Mouse (Mus musculus) midbrain, embryonic 10.5 days (tissue): ENCODE results near the gene Fmnl1. TPM values are rescaled to one million over a fixed set of nuclear protein-coding genes. Genes with fewer than 3 reads are reported as not detected.
"Not testable (repeated sequence)": the region's sequence is repeated elsewhere in the genome, so short reads cannot be mapped to it uniquely, and the experiment has no call there.

Source experiments
- DNase-seq: peaks from one replicate; pipeline ENCODE4 v3.0.0-alpha.2; 2017; ENCODE audit warnings: low spot score
- H3K27ac ChIP-seq: fragments of 300-500 bp; sonication (generic); replicated peaks from 2 replicates; pipeline ENCODE4 v1.5.1; 2016; ENCODE audit warnings: mild to moderate bottlenecking
- H3K27me3 ChIP-seq: fragments of 300-500 bp; sonication (generic); 2 replicates; pipeline ENCODE4 v1.6.1; 2016; ENCODE audit warnings: low read depth, mild to moderate bottlenecking; ENCODE audit not compliant: poor library complexity, severe bottlenecking
- H3K36me3 ChIP-seq: fragments of 300-500 bp; sonication (generic); 2 replicates; pipeline ENCODE4 v1.6.1; 2016; ENCODE audit warnings: mild to moderate bottlenecking, moderate library complexity
- H3K4me1 ChIP-seq: fragments of 300-500 bp; sonication (generic); 2 replicates; pipeline ENCODE4 v1.6.1; 2016
- H3K4me3 ChIP-seq: fragments of 300-500 bp; sonication (generic); 2 replicates; pipeline ENCODE4 v1.5.1; 2016; ENCODE audit warnings: mild to moderate bottlenecking, moderate library complexity
- H3K9me3 ChIP-seq: fragments of 300-500 bp; sonication (generic); replicated peaks from 2 replicates; pipeline ENCODE4 v1.6.1; 2016; ENCODE audit warnings: mild to moderate bottlenecking
- WGBS: fragments of 180-500 bp; shearing (Covaris S2); methylation state at CpG from one replicate; pipeline ENCODE4 v1.1.7; 2016; 5-methylcytosine and 5-hydroxymethylcytosine counted together
- polyA plus RNA-seq: library from polyadenylated mRNA; unstranded; fragments of >200 nt; fragmentation: Nextera tagmentation; extraction: Ambion mirVana; gene quantifications from 2 replicates; pipeline ENCODE4 v1.2.1, GENCODE M21; 2016

Gene Fmnl1
- polyA plus RNA-seq, 1 experiment from 2014 or later = 1.1 TPM

DNA sequence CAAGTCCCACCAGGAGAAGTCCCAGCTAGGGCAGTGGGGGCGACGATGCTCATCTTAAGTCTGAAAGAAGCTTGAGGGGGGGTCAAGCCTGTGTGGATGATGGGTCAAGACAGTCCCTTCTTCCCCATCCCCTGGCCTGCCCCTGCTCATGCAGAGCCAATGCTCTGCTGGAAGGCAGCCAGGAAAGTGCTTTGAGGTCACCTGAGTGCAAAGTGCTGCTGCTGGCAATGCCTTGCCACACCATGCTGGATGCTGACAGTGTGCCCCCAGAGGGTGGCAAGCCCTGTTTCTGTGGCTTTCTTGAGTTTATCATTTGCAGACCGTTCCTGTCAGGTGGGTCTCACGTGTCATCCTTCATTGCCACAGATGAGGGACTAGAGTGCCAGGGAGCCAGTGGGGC is 49.1 kb downstream of the Fmnl1 start:
- H3K4me3 ChIP-seq = no peak overlapping the region

DNA sequence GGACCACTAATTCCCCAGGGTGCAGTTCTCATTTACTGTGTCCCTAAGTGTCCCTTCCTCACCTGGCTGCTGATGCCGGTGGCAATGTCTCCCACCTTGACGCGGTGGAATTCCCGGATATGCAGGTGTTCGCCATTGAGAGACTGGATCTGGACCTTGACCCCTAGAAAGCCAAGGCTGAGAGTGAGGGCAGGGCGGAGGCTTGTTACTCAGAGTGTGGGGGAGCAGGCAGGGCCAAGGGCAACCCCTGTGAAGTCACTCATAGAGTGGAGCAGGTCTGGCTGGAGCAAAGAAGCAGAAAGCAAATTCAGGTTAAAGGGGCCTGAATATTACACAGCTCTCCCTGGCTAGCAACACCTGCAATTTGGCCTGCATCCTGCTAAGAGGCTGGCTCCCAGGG is 50.5 kb downstream of the Fmnl1 start:
- Histone ChIP-seq H3K36me3 (peaks cover 69% of the 10 kb centered on the region), H3K9me3 (no peaks in the 10 kb centered on the region), H3K27me3 (peaks cover 36% of the 10 kb centered on the region), H3K27ac (no peak overlapping the region), H3K4me3 (no peak overlapping the region), H3K4me1 (peaks cover 16% of the 10 kb centered on the region)
- WGBS = 90% methylated on average over 6 of the region's 6 CpGs
- DNase-seq = no peak

More for the DNA sequence above, 49.1 kb downstream of the Fmnl1 start:
- Histone ChIP-seq H3K27ac (no peak overlapping the region), H3K4me1 (peaks cover 16% of the 10 kb centered on the region), H3K27me3 (peaks cover 39% of the 10 kb centered on the region), H3K9me3 (no peaks in the 10 kb centered on the region), H3K36me3 (peaks cover 54% of the 10 kb centered on the region)
- no peak for DNase-seq
- WGBS = 85% methylated on average over 4 of the region's 4 CpGs

DNA sequence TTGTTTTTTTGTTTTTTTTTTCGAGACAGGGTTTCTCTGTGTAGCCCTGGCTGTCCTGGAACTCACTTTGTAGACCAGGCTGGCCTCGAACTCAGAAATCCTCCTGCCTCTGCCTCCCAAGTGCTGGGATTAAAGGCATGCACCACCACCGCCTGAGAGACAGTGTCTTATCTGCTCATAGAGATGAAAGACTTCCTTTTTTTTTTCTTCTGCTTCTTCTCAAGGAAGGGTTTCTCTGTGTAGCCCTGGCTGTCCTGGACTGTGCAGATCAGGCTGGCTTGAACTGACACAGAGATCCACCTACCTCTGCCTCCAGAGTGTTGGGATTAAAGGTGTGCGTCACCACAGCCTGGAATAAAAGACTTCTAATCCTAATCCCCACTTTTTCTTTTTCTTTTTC is 51.8 kb downstream of the Fmnl1 start:
- not testable (repeated sequence) for H3K9me3 ChIP-seq, H3K4me3 ChIP-seq, H3K27ac ChIP-seq, DNase-seq
- peaks cover 23% of the 10 kb centered on the region for H3K27me3 ChIP-seq
- peaks cover 81% of the 10 kb centered on the region for H3K36me3 ChIP-seq
- H3K4me1 ChIP-seq = peaks cover 14% of the 10 kb centered on the region
- 93% methylated on average over 4 of the region's 4 CpGs for WGBS

DNA sequence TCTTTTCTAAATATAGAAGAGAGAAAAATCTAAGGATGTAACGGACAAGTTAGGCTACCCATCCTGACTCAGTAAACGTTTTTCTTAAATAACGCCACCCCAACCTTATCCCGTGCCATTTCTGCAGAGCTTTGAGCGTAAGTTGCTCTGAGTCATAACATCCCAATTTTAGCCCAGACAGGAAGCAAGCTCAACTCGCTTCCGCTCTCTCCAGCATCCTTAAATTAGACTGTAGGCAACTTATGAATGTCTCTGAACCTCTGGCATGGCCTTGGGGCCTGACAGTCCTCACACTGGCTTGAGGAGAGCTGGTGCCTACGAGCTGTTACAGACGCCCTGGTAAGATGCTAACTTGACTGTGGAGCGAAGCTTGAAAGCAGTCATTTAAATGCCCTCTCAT is 52.5 kb downstream of the Fmnl1 start:
- H3K27ac ChIP-seq = no peak overlapping the region
- H3K27me3 ChIP-seq = peaks cover 18% of the 10 kb centered on the region
- WGBS = 87% methylated on average over 10 of the region's 10 CpGs
- peaks cover 86% of the 10 kb centered on the region for H3K36me3 ChIP-seq
- DNase-seq = no peak
- H3K4me1 ChIP-seq = peaks cover 7% of the 10 kb centered on the region
- no peak overlapping the region for H3K4me3 ChIP-seq
- H3K9me3 ChIP-seq = no peaks in the 10 kb centered on the region

DNA sequence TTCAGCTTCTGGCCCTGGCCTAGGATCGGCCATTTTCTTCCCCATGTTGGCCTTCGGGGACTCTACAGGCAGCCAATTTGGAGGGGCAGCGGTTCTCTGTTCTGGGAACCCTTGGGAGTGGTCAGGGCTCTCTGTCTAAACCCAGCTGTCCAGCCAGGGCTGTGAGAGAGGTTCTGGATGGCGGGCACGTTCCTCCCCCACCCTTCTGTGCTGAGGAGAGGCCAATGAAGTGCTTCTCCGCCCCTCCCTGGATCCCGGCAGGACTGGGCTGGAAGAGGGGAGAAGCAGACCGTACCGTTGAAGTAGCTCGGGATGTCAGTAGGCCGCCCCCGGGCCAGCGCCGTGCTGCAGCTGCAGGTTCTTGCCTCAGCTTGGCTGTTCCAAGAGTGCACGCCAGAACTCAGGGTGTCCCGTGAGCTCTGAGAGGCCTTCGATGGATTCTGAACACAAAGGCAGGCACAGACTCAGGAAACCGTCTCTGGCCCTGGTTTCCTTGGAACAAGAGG is 53.1 kb downstream of the Fmnl1 start:
- Histone ChIP-seq H3K27ac (no peak overlapping the region; the same call in 1 of the 2 replicates), H3K4me3 (no peak overlapping the region), H3K9me3 (no peaks in the 10 kb centered on the region), H3K27me3 (peaks cover 12% of the 10 kb centered on the region), H3K4me1 (peaks cover 4% of the 10 kb centered on the region; the same call in 1 of the 2 replicates), H3K36me3 (peaks cover 92% of the 10 kb centered on the region)
- DNase-seq = no peak
- WGBS = 70% methylated on average over 18 of the region's 18 CpGs

DNA sequence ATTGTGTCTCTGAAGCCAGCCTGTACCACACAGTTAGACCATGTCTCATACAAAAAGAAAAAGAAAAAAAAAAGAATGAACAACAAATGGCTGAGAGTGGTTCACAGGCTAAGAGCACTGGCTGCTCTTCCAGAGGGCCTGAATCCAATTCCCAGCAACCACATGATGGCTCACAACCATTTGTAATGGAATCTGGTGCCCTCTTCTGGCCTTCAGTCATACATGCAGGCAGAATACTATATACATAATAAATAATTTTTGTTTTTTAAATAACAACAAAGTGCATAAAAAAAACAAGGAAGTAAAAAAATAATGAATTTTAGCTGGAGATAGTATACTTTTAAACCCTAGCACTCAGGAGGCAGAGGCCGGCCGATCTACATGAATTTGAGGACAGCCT is 58.7 kb downstream of the Fmnl1 start:
- Histone ChIP-seq H3K9me3 (no peaks in the 10 kb centered on the region; the same call in 1 of the 2 replicates), H3K4me1 (peaks cover 7% of the 10 kb centered on the region; the same call in 1 of the 2 replicates), H3K36me3 (peaks cover 70% of the 10 kb centered on the region), H3K4me3 (no peak overlapping the region), H3K27ac (no peak overlapping the region), H3K27me3 (no peaks in the 10 kb centered on the region)
- WGBS = 93% methylated on average over 2 of the region's 2 CpGs
- DNase-seq = no peak

DNA sequence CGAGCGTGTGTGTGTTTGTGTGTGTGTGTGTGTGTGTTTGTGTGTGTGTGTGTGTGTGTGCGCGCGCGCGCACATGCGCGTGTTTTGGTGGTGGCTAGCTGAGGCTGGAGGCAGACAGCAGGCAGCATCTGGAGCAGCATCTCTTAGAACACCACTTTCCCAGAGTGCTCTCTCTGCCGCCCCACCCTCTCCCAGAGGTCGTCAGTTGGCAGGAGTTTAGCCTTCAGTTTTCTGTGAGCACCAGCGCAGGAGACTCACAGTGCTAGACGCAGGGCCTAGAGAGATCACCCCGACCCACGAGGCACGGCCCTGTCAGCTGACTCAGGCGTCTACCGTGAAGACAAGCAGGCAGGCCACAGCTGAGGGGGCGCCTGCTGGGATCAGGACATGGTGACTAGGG is 59.7 kb downstream of the Fmnl1 start:
- no peak overlapping the region for H3K27ac ChIP-seq
- WGBS = 91% methylated on average over 19 of the region's 19 CpGs
- no peak overlapping the region for H3K4me3 ChIP-seq
- H3K27me3 ChIP-seq = no peaks in the 10 kb centered on the region
- DNase-seq = no peak
- H3K4me1 ChIP-seq = 0 out of 2 replicates have a peak, but pooled peaks cover 7% of the 10 kb centered on the region
- H3K9me3 ChIP-seq = no peaks in the 10 kb centered on the region; the same call in 1 of the 2 replicates
- peaks cover 64% of the 10 kb centered on the region for H3K36me3 ChIP-seq

DNA sequence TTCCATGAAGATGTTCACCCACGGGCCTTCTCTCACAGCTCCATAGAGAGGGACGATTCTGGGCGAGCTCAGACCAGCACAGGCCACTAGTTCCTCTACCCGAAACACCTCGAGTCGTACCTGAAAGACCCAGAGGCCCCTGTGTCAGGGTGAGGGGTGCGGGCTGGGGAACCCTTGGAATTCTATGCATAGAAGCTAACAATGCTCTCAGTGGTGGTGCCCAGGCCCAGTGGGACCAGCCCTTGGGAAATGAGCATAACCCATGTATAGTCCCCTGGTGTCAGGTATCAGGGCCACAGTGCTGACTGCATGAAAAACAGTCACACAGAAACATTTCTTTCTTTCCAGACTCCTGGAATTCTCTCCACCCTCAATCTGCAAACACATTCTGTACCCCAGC is 60.5 kb downstream of the Fmnl1 start:
- H3K9me3 ChIP-seq = no peaks in the 10 kb centered on the region; the same call in 1 of the 2 replicates
- no peaks in the 10 kb centered on the region for H3K27me3 ChIP-seq
- DNase-seq = no peak
- peaks cover 64% of the 10 kb centered on the region for H3K36me3 ChIP-seq
- no peak overlapping the region for H3K27ac ChIP-seq
- WGBS = 89% methylated on average over 7 of the region's 7 CpGs
- H3K4me1 ChIP-seq = 0 out of 2 replicates have a peak, but pooled peaks cover 7% of the 10 kb centered on the region
- no peak overlapping the region for H3K4me3 ChIP-seq

DNA sequence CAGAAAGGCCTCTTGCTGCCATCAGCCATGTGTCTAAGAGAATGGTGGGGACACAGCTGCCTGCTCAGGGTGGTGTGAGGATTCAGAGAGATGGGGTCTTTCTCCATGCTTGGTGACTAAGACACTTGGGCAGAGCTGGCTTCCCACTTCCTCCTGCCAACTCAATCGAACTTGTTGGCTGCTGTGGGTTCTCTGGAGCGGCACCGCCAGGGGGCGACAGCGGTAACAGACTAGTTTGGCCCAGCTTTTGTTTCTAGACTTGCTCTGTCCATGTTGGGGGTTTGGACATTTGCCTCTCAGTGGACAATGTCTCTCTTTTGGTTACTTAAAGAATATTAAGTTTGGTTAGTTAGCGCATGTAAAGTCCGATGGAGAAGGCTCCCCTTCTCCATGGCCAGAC is 62.1 kb downstream of the Fmnl1 start:
- H3K4me3 ChIP-seq = no peak overlapping the region
- H3K9me3 ChIP-seq = no peaks in the 10 kb centered on the region; the same call in 1 of the 2 replicates
- H3K4me1 ChIP-seq = 0 out of 2 replicates have a peak, but pooled peaks cover 7% of the 10 kb centered on the region
- H3K27ac ChIP-seq = no peak overlapping the region
- 34% methylated on average over 7 of the region's 7 CpGs for WGBS
- DNase-seq = peak; percentile 75
- no peaks in the 10 kb centered on the region for H3K27me3 ChIP-seq
- H3K36me3 ChIP-seq = peaks cover 64% of the 10 kb centered on the region

DNA sequence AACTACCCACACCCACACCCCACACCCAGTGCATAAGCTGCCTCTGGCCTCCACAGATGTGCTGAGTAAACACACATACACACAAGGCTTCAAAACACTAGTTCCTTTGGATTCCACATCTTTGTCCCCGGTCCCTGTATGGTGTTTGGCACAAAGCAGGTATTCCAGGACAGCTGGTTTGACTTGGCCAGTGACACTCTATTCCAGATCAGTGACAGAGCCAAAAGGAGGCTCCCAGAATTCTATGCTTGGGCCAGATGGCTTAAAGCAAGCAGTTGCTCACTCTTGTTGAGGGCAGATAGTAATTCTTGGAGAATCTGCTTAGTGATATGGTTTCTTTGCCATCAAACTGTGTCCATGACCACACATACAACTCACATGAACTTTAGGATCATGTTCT is 63.5 kb downstream of the Fmnl1 start:
- Histone ChIP-seq H3K27me3 (no peaks in the 10 kb centered on the region), H3K9me3 (no peaks in the 10 kb centered on the region; the same call in 1 of the 2 replicates), H3K27ac (no peak overlapping the region), H3K4me3 (no peak overlapping the region), H3K4me1 (0 out of 2 replicates have a peak, but pooled peaks cover 7% of the 10 kb centered on the region), H3K36me3 (peaks cover 67% of the 10 kb centered on the region)
- WGBS = 80% methylated on average over 1 of the region's 1 CpGs
- no peak for DNase-seq

DNA sequence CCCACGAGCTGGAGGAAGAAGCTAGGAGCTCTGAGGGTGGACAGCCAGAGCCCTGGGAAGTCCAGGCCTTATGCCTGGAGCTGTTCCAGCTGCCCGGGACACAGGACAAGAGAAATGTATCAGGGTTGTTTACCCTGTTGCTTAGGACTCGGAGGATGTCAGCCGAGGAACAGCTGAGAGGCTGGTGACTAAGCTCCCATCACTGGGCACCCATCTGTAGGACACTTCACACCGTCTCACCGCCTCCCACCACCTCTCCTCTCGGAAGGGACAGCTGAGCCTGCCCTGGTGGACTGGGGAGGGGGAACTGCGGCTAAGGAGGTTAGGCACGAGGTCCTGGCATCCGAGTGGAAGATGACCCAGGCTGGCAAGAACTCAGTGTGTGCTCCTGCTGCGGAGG is 64.8 kb downstream of the Fmnl1 start:
- peaks cover 67% of the 10 kb centered on the region for H3K36me3 ChIP-seq
- no peak overlapping the region for H3K4me3 ChIP-seq
- H3K9me3 ChIP-seq = no peaks in the 10 kb centered on the region
- WGBS = 73% methylated on average over 11 of the region's 11 CpGs
- H3K4me1 ChIP-seq = 0 out of 2 replicates have a peak, but pooled peaks cover 7% of the 10 kb centered on the region
- no peaks in the 10 kb centered on the region for H3K27me3 ChIP-seq
- no peak for DNase-seq
- peak overlapping the region; percentile 13; the same call in 1 of the 2 replicates for H3K27ac ChIP-seq

DNA sequence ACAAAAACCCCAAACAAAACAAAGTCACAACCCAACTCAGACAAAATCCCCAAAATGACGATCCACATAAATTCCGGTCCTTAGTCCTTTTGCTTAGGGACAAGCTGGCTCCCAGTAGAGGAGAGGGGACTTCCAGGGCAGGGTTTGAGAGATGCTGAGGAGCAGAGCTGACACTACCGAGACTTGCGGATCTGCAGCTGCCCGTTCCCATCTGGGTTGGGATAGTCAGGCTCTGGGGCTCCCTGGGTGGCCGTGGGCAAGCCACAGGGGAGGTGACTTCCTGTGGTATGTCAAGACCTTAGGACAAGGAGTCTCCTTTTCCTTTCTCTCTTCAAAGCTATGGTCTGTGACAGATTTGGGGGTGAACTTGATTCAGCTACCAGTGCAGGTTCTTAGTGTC is 65.5 kb downstream of the Fmnl1 start:
- H3K4me3 ChIP-seq = no peak overlapping the region
- WGBS = 82% methylated on average over 6 of the region's 6 CpGs
- no peaks in the 10 kb centered on the region for H3K27me3 ChIP-seq
- H3K36me3 ChIP-seq = peaks cover 67% of the 10 kb centered on the region
- no peak overlapping the region for H3K27ac ChIP-seq
- no peak for DNase-seq
- H3K9me3 ChIP-seq = no peaks in the 10 kb centered on the region
- H3K4me1 ChIP-seq = 0 out of 2 replicates have a peak, but pooled peaks cover 7% of the 10 kb centered on the region

DNA sequence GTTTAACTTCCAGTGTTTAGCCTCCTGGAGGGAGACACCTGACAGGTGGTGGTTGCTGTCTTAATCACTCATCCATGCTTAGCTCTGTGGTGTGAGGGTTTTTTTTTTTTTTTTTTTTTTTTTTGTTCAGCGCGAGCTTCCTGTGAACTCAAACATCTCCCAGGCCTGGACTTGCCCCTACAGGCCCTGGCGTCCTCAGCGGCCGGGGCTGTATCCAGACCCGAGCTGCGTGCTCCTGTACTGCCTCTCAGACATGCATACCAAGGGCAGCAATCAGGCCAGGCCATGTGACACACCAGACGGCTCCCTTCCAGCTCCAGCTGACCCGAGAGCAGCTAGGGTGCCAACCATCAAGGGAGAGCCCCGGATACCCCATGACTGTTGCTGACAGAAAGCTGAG is 66.0 kb downstream of the Fmnl1 start:
- Histone ChIP-seq H3K27me3 (no peaks in the 10 kb centered on the region), H3K4me1 (0 out of 2 replicates have a peak, but pooled peaks cover 7% of the 10 kb centered on the region), H3K36me3 (peaks cover 67% of the 10 kb centered on the region), H3K9me3 (no peaks in the 10 kb centered on the region), H3K4me3 (no peak overlapping the region), H3K27ac (no peak overlapping the region)
- no peak for DNase-seq
- 89% methylated on average over 10 of the region's 10 CpGs for WGBS
